Mouse (Mus musculus) olfactory bulb, adult 2 months (tissue): ENCODE measurements around the gene Cep41.

Source experiments
- CTCF ChIP-seq: fragments of 200-500 bp; IDR thresholded peaks from 2 replicates; pipeline ENCODE4 v1.5.1; 2012; ENCODE audit warnings: low read depth, mild to moderate bottlenecking, low read length, moderate library complexity; ENCODE audit not compliant: insufficient read depth
- POLR2A ChIP-seq: fragments of 200-500 bp; IDR thresholded peaks from 2 replicates; pipeline ENCODE4 v1.6.1; 2012; ENCODE audit warnings: mild to moderate bottlenecking, low read depth, low read length, moderate library complexity; ENCODE audit not compliant: insufficient read depth

- TF ChIP-seq CTCF: no peak
- TF ChIP-seq POLR2A: no peak
Measured at GRCm38 (mm10) chr6:30620994-30621393, 72.6 kb downstream of the Cep41 start.
